Mouse (Mus musculus) heart, adult 2 months (tissue): ENCODE measurements around the gene Zc3h10. TPM values are rescaled to one million over a fixed set of nuclear protein-coding genes. Genes with fewer than 3 reads are reported as not detected.

ENCODE experiments used
- DNase-seq, 2 experiments: peaks; one replicate each; pipeline ENCODE4 v3.0.0; 2021
- H3K27ac ChIP-seq: fragments of 200-600 bp; 2 replicates; pipeline ENCODE4 v1.8.1; 2022
- H3K27me3 ChIP-seq: fragments of 200-500 bp; 2 replicates; pipeline ENCODE4 v1.6.1; 2012; ENCODE audit warnings: mild to moderate bottlenecking, low read length, inconsistent platforms, mixed read lengths; ENCODE audit not compliant: control insufficient read depth, insufficient read depth
- H3K36me3 ChIP-seq: fragments of 200-500 bp; 2 replicates; pipeline ENCODE4 v1.6.1; 2012; ENCODE audit warnings: low read length, inconsistent platforms; ENCODE audit not compliant: control insufficient read depth, insufficient read depth
- H3K4me1 ChIP-seq: fragments of 200-500 bp; 2 replicates; pipeline ENCODE4 v1.6.1; 2011; ENCODE audit warnings: low read length; ENCODE audit not compliant: control insufficient read depth, insufficient read depth
- H3K4me3 ChIP-seq: fragments of 200-600 bp; 2 replicates; pipeline ENCODE4 v1.8.1; 2022
- H3K79me2 ChIP-seq: fragments of 200-500 bp; replicated peaks from 2 replicates; pipeline ENCODE4 v1.6.1; 2012; ENCODE audit warnings: mild to moderate bottlenecking, inconsistent platforms, low read length, moderate library complexity, mixed read lengths; ENCODE audit not compliant: control insufficient read depth, insufficient read depth
- H3K9ac ChIP-seq: fragments of 200-500 bp; 2 replicates; pipeline ENCODE4 v1.6.1; 2012; ENCODE audit warnings: low read depth, mild to moderate bottlenecking, control low read depth, inconsistent platforms, low read length, mixed read lengths
- CTCF ChIP-seq: fragments of 200-600 bp; IDR thresholded peaks from 2 replicates; pipeline ENCODE4 v1.8.1; 2022; ENCODE audit warnings: antibody characterized with exemption, mild to moderate bottlenecking, moderate library complexity
- EP300 ChIP-seq: fragments of 200-500 bp; IDR thresholded peaks from 2 replicates; pipeline ENCODE4 v1.6.1; 2011; ENCODE audit warnings: low read depth, low read length, control low read depth; ENCODE audit not compliant: insufficient read depth
- POLR2A ChIP-seq: fragments of 200-500 bp; IDR thresholded peaks from 2 replicates; pipeline ENCODE4 v1.6.1; 2011; ENCODE audit warnings: mild to moderate bottlenecking, low read depth, low read length, control low read depth; ENCODE audit not compliant: insufficient read depth
- WGBS: fragments of 180-500 bp; shearing (Covaris S2); methylation state at CpG from one replicate; pipeline ENCODE4 v1.1.7; 2018; 5-methylcytosine and 5-hydroxymethylcytosine counted together
- intact Hi-C: fragments of 180-260 bp; cut with DNase I; formaldehyde crosslinking; loops from one replicate; pipeline ENCODE4 v1.15.1; 2025
- polyA plus RNA-seq: library from polyadenylated mRNA; depleted of rRNA; stranded (reverse); fragments of >200 nt; gene quantifications from 2 replicates; pipeline ENCODE4 v1.2.3, GENCODE M21; 2012
- total RNA-seq, 2 experiments: library from RNA; stranded (reverse); gene quantifications; 2 replicates each; pipeline ENCODE4 v1.2.3; 2021

The Zc3h10 gene
- total and polyA plus RNA-seq, 3 experiments: 6.8 to 7.6 (median 7.5) TPM

- H3K27ac ChIP-seq: peak overlapping the region; percentile 8
- H3K27me3 ChIP-seq: no peaks in the 10 kb centered on the region
- TF ChIP-seq EP300 (no peak), CTCF (no peak), POLR2A (no peak)
- peaks cover 2% of the 10 kb centered on the region; the same call in 1 of the 2 replicates for H3K4me1 ChIP-seq
- H3K4me3 ChIP-seq: peak overlapping the region; percentile 39
- 70% methylated on average over 4 of the region's 4 CpGs for WGBS
- H3K79me2 ChIP-seq: no peaks in the 10 kb centered on the region
- intact Hi-C loops: loop anchor here (1.0 to 5.0 kb wide), 4 partner anchors 16 to 201 kb away; partner anchors contain the start of gene Smarcc2
- H3K9ac ChIP-seq: no peak overlapping the region
- DNase-seq: no peak
- no peaks in the 10 kb centered on the region for H3K36me3 ChIP-seq
These were observed 11.8 kb downstream of the Zc3h10 start for GRCm38 (mm10) chr10:128535624-128536265.

- no peaks in the 10 kb centered on the region for H3K36me3 ChIP-seq
These were observed 12.4 kb downstream of the Zc3h10 start for GRCm38 (mm10) chr10:128535206-128535605.

GRCm38 (mm10) chr10:128526366-128527356, 20.9 kb downstream of the Zc3h10 start:
- intact Hi-C loops: loop anchor here (5.0 kb wide), 2 partner anchors 34 to 114 kb away; partner anchors contain the start of genes Myl6, Nabp2 and Rnf41
- H3K9ac ChIP-seq: peak overlapping the region; percentile 75
- TF ChIP-seq EP300 (no peak), POLR2A (no peak; the same call in 1 of the 2 replicates), CTCF (no peak)
- no peaks in the 10 kb centered on the region for H3K79me2 ChIP-seq
- WGBS: 31% methylated on average over 28 of the region's 28 CpGs
- no peaks in the 10 kb centered on the region for H3K27me3 ChIP-seq
- H3K4me1 ChIP-seq: peaks cover 1% of the 10 kb centered on the region; the same call in 1 of the 2 replicates
- H3K27ac ChIP-seq: peak overlapping the region; percentile 77
- no peak for DNase-seq
- H3K36me3 ChIP-seq: no peaks in the 10 kb centered on the region
- H3K4me3 ChIP-seq: peak overlapping the region; percentile 100

More at GRCm38 (mm10) chr10:128535206-128535605, 12.4 kb downstream of the Zc3h10 start:
- peaks cover 2% of the 10 kb centered on the region; the same call in 1 of the 2 replicates for H3K4me1 ChIP-seq
- TF ChIP-seq CTCF (no peak), POLR2A (no peak), EP300 (no peak)
- DNase-seq: no peak
- WGBS: 87% methylated on average over 2 of the region's 2 CpGs
- no peak overlapping the region for H3K27ac ChIP-seq
- intact Hi-C loops: loop anchor here (2.0 to 5.0 kb wide), 2 partner anchors 128 to 200 kb away; no protein-coding TSS in a partner anchor
- no peaks in the 10 kb centered on the region for H3K79me2 ChIP-seq
- no peaks in the 10 kb centered on the region for H3K27me3 ChIP-seq
- H3K9ac ChIP-seq: no peak overlapping the region
- H3K4me3 ChIP-seq: no peak overlapping the region

GRCm38 (mm10) chr10:128525671-128526308, 21.8 kb downstream of the Zc3h10 start, which contains the start of gene Esyt1:
Esyt1 (minus strand) TSS chr10:128525871.
- WGBS: under 1% methylated on average over 37 of the region's 37 CpGs
- Histone ChIP-seq H3K36me3 (no peaks in the 10 kb centered on the region), H3K79me2 (no peaks in the 10 kb centered on the region), H3K4me1 (peaks cover 1% of the 10 kb centered on the region; the same call in 1 of the 2 replicates), H3K9ac (peak within 1 kb of the TSS; percentile 81), H3K27ac (peak within 1 kb of the TSS; percentile 95), H3K4me3 (peak within 1 kb of the TSS; percentile 100), H3K27me3 (no peaks in the 10 kb centered on the region)
- DNase-seq: peak; percentile 91 to 97
- intact Hi-C loops: loop anchor here (5.0 kb wide), 2 partner anchors 33 to 113 kb away; partner anchors contain the start of genes Myl6, Nabp2 and Rnf41
- peak; percentile 69 for TF ChIP-seq EP300
- peak; percentile 70 for TF ChIP-seq CTCF
- peak; percentile 73 for TF ChIP-seq POLR2A

- Histone ChIP-seq H3K4me1 (peaks cover 1% of the 10 kb centered on the region; the same call in 1 of the 2 replicates), H3K36me3 (no peaks in the 10 kb centered on the region), H3K4me3 (peak overlapping the region; percentile 100), H3K27ac (peak overlapping the region; percentile 95), H3K79me2 (no peaks in the 10 kb centered on the region), H3K27me3 (no peaks in the 10 kb centered on the region), H3K9ac (peak overlapping the region; percentile 81)
- 3% methylated on average over 58 of the region's 58 CpGs for WGBS
- peak; percentile 70 to 74 for DNase-seq
- intact Hi-C loops: loop anchor here (5.0 kb wide), 2 partner anchors 33 to 113 kb away; partner anchors contain the start of genes Myl6, Nabp2 and Rnf41
- TF ChIP-seq EP300 (no peak), POLR2A (peak; percentile 19; the same call in 1 of the 2 replicates), CTCF (no peak)
These were observed 22.6 kb downstream of the Zc3h10 start for GRCm38 (mm10) chr10:128524732-128525662.
